Mouse (Mus musculus) right cerebral cortex, postnatal 36 days (tissue): ENCODE measurements around the gene Ccdc162.

ENCODE experiments used
- DNase-seq, 2 experiments: peaks; one replicate each; pipeline ENCODE4 v3.0.0; 2022; ENCODE audit warnings: low spot score in 2 of 2, mixed read lengths in 1 of 2

Ccdc162 gene

DNA sequence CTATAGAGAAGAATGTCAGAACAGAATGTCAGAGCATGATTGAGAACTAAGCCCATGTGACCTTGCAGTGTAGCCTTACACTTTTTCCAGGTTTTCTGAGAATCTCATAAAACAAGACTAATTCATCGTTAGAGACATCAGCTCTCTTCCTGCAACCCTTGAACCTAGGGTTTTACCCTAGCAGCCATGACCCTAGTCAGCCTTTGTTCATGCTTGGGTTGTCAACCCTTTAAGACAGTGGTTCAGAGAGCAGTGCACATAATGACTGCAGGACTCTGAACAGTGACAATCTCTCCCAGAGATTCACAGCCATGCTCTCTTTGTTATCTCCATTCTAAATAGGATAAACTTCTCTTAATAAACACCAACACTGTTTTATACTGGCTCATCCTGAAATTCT, 137.9 kb downstream of the Ccdc162 start:
- DNase-seq = no peak

DNA sequence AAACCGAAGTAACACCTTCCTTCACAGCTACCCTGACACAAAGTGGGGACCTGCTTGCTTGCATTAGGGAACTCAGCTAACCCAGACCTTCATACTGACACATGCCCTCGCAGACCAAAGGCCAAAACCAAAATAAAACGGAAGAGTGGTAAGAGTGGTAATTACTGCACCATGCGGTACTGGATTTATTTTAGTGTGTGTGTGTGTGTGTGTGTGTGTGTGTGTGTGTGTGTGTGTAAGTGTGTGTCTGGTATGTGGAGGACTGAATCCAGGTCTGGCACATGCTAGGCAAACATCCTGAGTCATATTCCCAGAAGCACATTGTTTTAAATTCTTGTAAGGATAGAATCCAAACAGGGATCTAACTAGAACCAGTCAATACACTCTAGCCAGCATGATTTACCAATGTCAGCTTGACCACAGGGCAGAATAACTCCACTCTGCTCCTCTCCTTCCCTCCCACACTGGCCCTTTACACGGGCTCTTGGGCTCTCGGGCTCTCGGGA, 140.1 kb downstream of the Ccdc162 start:
- DNase-seq = no peak

DNA sequence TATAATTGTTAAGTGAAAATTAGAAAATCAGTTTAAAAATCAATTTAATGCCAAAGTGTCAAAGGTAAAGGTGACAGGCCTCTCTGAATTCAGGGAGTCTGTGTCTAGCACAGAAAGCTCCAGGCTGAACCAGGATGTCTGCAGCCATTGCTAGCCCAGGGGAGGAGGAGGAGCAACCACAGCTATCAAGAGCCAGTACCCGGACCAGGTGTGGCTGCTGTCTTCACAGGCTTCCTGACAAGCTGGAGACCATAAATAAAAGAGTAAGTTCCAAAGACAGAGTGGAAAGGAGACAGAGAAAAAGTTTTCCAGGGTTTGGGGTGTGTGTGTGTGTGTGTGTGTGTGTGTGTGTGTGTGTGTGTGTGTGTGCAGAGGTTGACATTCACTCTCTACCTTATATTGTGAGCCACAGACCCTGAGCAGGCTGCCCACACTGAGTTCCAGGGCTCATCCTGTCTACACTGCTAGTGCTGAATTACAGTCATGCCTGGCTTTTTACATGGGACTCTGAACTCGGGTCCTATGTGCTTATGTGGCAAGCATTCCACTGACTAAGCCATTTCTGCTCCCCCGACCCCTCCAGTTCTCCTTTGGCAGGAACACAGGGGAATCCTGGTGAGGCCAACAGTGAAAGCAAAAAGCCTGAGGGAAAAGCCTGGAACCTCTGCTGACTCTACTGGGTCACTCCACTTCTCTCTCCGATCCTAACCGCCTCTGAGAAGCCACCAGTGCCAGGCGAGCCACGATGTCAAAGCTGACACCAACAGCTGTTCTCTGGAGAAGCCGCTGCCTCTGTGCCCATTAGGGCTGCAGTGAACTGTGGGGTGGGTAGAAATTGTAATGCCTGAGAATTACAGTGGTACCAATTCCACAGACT, 140.7 kb downstream of the Ccdc162 start:
- DNase-seq = no peak

DNA sequence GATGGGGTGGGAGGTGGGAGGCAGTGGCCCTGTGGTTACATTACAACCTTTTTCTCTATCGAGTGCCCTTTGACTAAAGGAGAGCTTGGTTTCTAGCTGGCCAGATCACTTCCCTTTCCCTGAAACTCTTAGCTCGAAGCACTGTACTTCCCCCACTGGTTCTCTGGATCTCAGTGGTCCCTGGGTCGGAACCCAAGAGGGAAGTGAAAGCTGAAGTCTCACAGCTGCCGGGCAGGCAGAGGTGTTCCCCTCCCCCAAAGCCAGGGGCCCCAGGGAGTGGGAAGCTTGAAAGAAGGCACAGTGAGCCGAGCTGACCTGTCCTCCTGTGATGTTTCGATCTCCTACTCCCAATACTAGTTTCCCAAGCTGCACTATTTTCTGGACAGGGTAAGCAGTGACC, 143.2 kb downstream of the Ccdc162 start:
- no peak for DNase-seq

DNA sequence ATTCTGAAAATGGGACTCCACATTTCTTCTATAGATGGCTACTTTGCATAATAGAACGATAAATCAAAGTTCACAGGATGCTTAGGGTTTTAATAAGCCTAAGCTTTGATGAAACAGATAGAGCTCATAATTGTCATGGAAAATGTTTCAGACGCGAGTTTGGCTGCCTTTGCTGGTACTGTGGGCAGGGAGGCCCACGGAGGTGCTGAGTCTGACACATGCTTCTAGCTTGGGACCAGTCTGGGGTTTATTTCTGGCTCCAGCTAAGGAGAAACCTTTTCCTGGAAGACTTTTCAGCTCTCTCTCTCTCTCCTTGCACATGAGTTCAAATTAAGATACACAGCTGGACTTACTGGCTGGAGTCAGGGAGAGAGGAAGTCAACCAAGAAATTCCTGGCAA, 144.2 kb downstream of the Ccdc162 start:
- peak in 1 of 2 experiments; percentile 7 for DNase-seq

DNA sequence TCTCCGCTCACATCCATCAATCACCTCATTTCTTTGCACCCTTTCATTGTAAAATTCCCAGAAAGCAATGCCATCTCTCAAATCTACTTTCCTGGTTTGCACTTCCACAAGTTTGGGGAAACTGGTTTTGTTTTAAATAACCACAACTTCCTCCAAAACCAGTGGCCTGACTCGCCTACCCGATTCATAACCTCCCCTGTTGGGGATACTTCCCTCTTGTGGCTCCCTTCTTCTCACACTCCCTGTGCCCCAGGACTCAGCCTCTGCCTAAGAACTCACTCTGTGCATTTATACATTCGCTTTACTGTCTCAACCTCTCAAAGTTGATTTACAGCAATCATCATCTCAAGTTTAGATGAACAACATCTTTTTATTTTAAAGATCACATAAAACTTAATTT, 145.4 kb downstream of the Ccdc162 start:
- DNase-seq = no peak

DNA sequence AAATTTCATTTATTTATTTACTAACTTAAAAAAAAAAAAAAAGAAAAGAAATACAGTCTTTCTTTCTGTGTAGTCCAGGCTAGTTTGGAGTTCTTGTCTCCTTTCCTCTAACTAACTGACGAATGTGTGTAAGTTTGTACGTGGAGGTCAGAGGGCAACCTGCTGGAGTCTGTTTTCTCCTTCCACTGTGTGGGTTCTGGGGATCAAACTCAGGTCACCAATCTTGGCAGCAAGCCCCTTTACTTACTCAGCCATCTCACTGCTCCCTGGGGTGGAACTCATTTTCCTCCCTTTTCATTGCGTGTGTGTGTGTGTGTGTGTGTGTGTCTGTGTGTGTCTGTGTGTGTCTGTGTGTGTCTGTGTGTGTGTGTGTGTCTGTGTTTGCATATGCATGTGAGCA, 148.1 kb downstream of the Ccdc162 start:
- DNase-seq = no peak

DNA sequence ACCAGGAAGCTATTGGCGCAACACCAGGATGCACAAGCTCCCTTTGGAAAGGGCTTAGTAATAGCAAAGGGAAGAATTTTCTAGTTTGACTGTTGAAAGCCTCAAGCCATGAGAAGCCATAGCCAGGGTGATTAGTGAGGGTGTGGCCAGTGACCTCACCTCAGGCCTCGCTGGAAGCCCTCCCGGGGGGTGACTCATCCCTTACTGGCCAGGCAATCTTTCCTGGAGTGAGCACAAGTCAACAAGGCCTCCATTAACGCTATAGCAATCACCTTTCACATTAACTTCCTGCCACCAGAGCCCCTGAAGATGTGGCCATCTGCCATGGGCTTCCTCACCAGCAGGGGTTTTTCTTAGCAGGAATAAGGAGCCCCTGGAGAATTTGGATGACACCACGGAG, 151.3 kb downstream of the Ccdc162 start:
- no peak for DNase-seq

DNA sequence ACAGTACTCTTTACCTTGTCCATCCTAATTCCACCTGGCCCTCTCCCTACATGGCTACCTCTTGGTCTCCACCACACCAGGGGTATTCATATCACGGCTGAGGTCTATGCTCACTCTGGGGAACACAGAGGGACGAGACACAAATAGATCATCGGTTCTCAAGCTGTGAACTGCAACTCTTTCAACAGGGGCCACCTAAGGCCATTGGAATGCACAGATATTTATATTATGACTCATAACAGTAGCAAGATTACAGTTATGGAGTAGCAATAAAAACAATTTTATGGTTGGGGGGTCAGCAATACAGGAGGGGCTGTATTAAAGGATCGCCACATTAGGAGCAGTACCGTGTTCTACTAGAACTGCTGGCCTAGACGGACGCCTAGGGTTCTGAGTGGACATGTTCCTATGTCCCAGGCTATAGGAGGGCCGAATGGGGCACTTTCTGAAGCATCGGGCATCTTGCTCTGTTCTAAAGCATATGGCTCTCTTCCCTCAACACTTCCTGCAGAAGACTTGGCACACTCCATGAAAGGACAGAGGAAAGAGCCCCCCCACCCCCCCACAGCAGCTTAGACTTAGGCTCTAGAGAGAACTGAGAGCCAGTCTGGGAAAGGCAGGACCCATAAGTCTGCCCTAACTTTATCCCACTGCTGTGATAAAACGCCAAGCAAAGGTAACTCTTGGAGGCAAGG, 154.6 kb downstream of the Ccdc162 start:
- no peak for DNase-seq

DNA sequence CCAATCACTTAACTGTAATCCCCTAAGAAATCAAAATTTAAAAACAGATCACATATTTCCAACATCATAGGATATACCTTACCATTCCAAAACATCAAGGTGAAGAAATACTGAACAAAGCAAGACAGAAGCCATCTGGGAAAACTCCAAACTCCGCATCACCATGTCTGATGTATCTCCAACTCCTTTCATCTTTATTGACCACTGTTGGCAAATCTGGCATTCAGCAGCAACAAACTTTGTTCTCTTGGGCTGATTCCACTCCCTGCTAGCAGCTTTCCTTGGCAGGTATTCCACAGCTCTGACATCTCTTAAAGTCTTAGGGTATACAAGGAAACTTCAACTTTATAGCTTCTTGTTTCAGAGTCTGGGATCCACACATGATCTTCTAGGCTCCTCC, 158.0 kb downstream of the Ccdc162 start:
- no peak for DNase-seq

DNA sequence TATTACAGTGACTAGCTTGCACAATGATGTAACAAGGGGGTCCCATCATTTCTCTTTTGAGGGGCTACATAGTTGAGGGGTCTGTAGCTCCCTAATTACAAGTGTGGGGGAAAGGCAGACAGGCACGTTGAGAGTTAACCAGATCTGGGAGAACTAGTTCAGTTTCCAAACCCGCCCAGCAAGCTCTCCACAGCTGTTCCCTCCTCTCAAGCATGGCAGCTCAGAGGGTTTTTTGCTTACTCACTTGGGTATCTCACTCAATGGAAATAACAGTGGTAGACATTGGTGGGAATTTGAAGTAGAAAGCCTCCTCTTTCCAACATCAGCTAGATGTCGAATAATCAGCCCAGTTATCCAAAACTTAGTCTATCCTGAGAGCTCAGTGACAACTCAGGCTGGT, 161.4 kb downstream of the Ccdc162 start:
- no peak for DNase-seq

DNA sequence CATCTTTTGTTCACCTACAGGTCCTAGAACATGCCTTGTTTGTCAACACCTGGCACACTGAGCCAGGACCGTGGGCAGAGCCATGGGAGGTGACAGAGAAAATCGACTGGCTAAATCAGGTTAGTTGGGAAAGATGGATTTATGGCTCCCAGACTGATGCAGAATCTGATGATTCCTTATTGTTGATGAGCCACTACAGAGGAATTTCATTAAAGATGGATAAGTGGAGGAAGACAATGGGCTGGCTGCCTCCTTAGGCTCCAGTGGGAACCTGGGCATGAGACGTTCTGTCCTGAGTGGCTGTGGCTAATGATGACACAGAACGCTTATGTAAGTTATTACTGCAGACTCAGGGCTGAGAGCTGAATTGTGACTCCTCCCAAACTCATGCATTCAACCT, 162.7 kb downstream of the Ccdc162 start:
- DNase-seq = no peak

DNA sequence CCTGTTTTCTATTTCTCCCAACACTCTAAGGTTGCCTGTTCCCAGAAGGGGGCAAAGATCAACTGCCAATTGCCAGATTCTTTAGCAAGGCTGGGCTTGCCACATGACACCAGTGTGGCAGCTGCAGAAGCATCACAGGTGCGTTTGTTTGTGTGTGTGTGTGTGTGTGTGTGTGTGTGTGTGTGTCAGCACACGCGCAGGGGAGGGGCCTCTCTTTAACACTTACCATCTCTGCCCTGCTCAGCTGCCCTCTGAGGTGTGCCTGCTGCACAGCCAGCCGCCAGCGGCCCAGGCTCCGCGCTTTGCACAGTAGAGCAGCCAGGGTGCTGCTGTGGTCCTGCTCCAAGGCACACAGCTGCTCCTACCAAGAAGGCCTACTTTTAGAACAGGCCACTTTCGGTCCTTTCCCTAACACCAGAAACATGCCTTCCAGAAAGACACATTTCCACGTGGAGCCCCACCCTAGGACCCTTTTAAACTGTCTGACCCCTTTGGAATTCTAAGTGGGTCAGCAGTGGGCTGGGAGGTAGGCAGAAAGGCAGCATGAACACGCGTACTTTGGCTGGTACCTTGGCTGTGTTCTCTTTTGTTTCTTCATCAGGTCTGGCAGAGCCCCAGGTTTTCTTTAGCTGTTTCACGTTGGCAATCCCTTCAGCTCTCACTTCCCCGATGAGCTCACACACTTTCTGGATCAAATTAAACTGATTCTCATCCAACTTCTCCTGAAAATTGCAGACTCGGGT, 163.4 kb downstream of the Ccdc162 start:
- DNase-seq = peak; percentile 28 to 37

DNA sequence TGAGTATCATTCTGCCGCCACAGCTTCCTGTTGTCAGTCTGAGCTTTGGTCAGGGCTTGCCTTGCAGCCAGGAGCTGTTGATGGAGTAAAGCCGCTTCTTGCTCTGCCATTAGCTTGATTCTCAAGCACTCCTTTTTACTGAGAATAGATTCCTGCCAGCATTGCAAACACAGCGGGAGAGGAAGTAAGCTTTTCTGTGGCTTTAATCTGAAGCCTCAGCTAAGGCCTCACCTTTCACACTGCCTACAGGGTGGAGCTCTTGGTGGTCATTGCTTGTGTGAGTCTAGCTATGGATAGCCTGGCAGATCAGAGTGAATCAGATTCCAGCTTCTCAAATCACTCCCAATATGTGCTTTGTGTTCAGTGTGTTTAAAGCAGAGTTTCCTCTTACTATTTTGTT, 164.1 kb downstream of the Ccdc162 start:
- no peak for DNase-seq

DNA sequence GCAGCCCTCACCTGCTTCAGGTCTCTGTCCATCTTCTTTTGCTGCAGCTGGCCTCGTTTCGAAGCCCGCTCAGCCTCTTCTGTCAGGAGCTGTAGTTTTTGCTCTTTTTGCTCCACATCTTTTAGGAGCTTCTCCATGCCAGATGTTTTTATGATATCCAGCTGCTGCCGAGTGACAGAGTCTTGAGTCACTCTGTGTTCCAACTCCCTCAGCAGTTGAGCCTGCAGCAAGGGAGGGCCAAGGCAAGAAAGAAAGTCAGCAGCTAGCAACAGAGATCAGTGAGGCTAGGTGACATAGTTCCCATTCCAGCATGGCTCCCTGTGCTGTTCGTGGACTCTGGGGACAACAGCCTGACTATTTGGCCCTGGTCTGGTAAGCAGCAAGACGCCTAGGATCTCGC, 165.7 kb downstream of the Ccdc162 start:
- no peak for DNase-seq

DNA sequence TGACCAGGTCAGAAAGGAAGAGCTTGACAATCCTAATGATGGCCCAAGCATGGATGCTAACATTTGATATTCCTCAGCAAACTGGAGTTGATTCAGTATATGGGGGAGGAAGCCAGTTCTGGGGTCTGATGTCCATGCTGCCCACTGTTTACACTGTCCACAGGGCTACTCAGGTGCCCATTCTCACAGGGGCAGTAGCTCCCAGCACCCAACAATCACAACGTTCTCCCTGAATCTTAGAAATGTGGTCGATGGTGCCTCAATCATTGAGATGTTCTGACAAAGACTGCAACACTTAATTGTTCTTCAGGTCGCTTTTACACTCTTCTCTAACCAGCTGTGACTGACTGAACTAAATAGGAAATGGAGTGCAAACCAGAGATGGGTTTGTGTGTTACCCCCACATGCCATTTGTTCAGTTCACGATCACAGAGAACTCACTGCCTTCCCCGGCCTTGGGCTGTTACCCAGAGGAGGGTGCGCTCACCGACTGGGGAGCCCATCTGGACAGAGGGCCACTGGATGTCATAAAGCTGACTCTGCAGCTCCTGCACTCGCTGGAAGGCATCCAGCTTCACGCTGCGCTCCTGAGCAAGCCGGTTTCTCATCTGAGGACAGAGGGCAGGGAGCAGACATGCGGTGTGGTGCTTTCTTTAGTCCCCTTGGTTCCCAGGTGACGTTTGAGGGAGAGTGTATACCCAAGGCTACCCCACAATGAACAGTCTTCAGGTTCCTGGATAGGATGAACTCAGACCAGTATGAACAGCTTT, 169.9 kb downstream of the Ccdc162 start:
- no peak for DNase-seq

DNA sequence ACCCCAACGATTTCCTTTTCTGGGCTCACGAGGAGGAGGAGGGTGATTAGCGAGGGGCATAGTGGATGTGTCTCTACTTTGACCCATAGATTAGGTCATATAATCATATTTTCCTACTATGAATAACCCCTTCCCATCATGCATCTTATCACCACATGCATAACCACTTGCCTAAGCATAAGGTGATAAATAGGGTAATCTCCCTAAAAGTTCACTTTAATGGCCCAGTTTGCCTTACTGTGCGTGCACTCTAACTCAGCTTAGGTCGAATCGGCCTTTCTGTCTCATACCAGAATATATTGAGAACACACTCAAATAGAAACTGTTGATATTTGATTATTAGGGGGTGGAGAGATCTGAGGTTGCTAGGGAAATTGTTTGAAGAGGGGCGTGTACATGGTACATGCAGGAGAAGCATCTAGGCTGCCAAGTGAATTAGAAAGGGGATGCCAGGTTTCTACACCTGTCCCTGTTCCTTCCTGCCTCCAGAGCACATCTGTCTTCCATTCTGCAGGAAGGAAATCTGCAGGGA, 171.1 kb downstream of the Ccdc162 start:
- DNase-seq = no peak

DNA sequence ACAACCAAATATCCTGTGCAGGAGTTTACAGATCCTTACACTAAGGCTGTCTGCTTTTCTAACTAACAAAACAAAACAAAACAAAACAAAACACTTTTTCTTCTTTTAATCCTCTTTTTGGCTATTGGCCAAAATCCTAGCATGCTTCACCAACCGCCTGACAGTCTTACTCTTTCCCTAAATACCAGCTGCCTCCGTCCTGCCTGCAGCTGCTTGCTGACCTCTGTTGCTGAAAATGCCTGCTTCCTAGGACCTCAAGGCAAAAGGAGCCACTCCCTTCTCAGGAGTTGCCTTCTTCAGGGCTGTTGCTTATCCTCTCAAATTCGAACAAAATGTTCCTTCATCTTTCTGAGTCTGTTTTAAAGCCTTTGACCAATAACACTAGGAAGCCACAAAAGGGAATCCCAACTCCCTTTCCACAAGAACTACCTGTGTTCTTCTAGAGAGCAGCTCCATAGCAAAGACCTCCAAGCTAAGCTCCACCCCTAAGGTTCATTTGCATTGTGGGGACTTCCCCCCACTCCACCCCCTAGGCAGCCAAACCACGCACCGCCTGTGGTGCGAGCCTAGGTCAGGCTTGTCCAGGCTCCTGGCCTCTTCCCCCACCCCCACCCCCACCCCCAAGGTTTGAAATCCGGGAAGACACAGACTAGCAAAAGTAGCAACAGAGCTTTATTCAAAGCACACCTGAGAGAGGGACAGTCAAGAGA, 171.8 kb downstream of the Ccdc162 start:
- DNase-seq = no peak

DNA sequence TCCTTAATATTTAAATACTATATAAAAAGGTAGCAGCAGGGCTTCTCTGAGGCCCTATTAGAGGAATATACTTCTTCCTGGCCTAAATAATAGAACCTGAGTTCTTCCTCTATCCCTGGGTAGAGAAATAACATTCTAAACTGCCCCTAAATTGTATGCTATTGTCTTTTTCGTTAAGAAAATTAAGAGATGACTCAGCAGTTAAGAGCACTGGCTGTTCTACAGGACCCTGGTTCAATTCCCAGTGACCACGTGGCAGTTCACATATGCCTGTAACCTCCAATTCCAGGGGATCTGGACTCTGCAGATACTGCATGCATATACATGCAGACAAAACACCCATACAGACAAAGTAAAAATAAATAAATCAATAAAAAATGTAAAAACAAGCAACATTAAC, 172.6 kb downstream of the Ccdc162 start:
- no peak for DNase-seq

DNA sequence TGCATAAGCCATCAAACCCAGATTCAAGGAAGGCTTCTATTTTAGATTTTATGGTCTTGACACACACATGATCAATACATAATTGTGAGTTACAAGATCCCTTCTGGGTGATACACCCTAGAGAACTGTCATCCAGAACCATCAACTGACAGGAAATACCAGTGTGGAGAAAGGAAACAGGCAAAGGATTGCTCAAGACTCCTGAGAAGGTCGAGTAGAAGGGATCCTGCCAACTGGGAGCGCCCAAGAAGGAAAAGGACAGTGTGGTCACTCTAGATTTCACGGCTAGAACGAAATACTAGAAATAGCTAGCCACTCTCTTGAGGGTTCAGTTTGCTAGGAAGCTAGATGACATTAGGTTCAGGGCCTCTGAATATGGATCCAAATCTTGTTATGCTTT, 173.0 kb downstream of the Ccdc162 start:
- DNase-seq = no peak

DNA sequence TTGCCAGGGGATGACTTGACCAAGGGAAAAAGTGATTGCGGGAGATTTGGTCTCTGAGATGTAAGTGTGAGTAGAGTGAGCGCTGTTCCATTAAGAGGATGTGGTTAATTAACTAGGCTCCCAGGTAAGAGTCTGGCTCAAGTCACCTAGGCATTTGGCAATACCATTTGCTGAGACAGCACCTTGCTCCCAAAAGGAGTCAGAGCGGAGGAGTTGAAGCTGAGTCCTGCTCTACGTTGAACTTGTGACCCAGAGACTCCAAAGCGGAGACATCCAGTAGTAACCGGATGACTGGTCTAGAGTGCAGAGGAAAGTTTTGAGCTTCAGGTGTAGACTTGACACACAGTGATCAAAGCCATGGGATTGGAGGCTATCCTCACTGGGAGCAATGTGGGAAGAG, 174.4 kb downstream of the Ccdc162 start:
- DNase-seq = no peak
